Mouse (Mus musculus) kidney, postnatal 10 days (tissue): ENCODE measurements around the gene Adgrl3.
"Not testable (repeated sequence)": the region's sequence is repeated elsewhere in the genome, so short reads cannot be mapped to it uniquely, and the experiment has no call there.

Experiments
- DNase-seq: peaks from one replicate; pipeline ENCODE4 v3.0.0; 2021; ENCODE audit warnings: mixed read lengths

Gene Adgrl3

GRCm38 (mm10) chr5:81436375-81436774, 416.4 kb downstream of the Adgrl3 start:
- no peak for DNase-seq

GRCm38 (mm10) chr5:81442150-81442549, 422.2 kb downstream of the Adgrl3 start:
- DNase-seq: no peak

- no peak for DNase-seq
Measured at GRCm38 (mm10) chr5:81465971-81466370, 446.0 kb downstream of the Adgrl3 start.

GRCm38 (mm10) chr5:81474681-81475080, 454.7 kb downstream of the Adgrl3 start:
- DNase-seq: peak; percentile 5

GRCm38 (mm10) chr5:81475406-81475805, 455.5 kb downstream of the Adgrl3 start:
- no peak for DNase-seq

GRCm38 (mm10) chr5:81475971-81476606, 456.2 kb downstream of the Adgrl3 start:
- DNase-seq: no peak

GRCm38 (mm10) chr5:81480911-81481310, 461.0 kb downstream of the Adgrl3 start:
- DNase-seq: no peak

- DNase-seq: no peak
Measured at GRCm38 (mm10) chr5:81483890-81484289, 464.0 kb downstream of the Adgrl3 start.

GRCm38 (mm10) chr5:81501076-81501475, 481.1 kb downstream of the Adgrl3 start:
- no peak for DNase-seq

- DNase-seq: no peak
Measured at GRCm38 (mm10) chr5:81518720-81519496, 499.0 kb downstream of the Adgrl3 start.

GRCm38 (mm10) chr5:81519497-81520382, 499.8 kb downstream of the Adgrl3 start:
- peak; percentile 64 for DNase-seq

GRCm38 (mm10) chr5:81522760-81523159, 502.8 kb downstream of the Adgrl3 start:
- no peak for DNase-seq

GRCm38 (mm10) chr5:81524532-81524961, 504.6 kb downstream of the Adgrl3 start:
- no peak for DNase-seq

GRCm38 (mm10) chr5:81525326-81525725, 505.4 kb downstream of the Adgrl3 start:
- DNase-seq: no peak

GRCm38 (mm10) chr5:81531639-81532038, 511.7 kb downstream of the Adgrl3 start:
- DNase-seq: no peak

- DNase-seq: no peak
Measured at GRCm38 (mm10) chr5:81550211-81550610, 530.3 kb downstream of the Adgrl3 start.

GRCm38 (mm10) chr5:81555149-81555548, 535.2 kb downstream of the Adgrl3 start:
- not testable (repeated sequence) for DNase-seq

GRCm38 (mm10) chr5:81556008-81556407, 536.1 kb downstream of the Adgrl3 start:
- DNase-seq: no peak

- no peak for DNase-seq
Measured at GRCm38 (mm10) chr5:81558965-81559364, 539.0 kb downstream of the Adgrl3 start.

- DNase-seq: no peak
Measured at GRCm38 (mm10) chr5:81564294-81564693, 544.4 kb downstream of the Adgrl3 start.

- peak; percentile 15 for DNase-seq
Measured at GRCm38 (mm10) chr5:81566577-81566976, 546.6 kb downstream of the Adgrl3 start.

GRCm38 (mm10) chr5:81568743-81569142, 548.8 kb downstream of the Adgrl3 start:
- no peak for DNase-seq

GRCm38 (mm10) chr5:81582886-81583285, 562.9 kb downstream of the Adgrl3 start:
- DNase-seq: no peak
